Mouse (Mus musculus): ENCODE results near the gene Slc25a30.
A peak's percentile ranks its signal among the peaks of the same experiment; 100 is the strongest.
"Not testable (repeated sequence)": the region's sequence is repeated elsewhere in the genome, so short reads cannot be mapped to it uniquely, and the experiment has no call there.

Slc25a30 gene

DNA sequence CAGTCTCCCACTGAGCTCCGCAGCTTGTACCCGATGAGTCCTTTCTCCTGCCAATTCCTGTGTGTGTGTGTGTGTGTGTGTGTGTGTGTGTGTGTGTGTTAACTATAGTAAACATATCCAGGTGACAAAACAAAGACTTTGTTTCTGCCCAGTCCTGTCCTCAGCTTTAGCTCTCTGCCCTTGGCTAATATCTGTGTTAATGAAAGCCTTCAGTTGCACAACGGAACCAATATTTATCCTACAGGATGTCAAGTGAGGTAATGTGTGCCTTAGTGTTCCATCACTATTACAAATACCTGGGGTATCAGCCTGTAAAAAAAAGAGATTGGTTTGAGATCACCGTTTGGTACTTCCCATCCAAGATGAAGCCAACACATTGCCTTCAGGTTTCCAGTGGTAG, 6.3 kb upstream of the Slc25a30 start:
- DNase-seq (ENCODE audit: extremely low spot score, low spot score), result no peak

DNA sequence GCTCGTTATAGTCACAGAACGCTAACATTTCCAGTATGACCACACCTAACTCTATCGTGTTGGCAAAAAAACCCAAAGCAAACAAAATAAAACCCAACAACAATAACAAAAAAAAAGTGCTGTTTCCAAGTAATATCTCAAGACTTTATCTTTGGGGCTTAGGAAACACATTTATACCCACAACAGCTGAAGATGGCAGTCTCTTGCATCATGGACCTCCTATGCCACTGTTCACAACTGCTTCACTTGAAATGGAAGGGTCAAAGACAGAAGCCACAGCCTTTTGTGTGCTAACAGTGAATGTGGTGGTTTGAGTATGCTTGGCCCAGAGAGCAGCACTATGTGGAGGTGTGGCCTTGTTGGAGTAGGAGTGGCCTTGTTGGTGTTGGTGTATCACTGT, 4.5 kb upstream of the Slc25a30 start:
- DNase-seq (ENCODE audit: extremely low spot score, low spot score), result no peak

DNA sequence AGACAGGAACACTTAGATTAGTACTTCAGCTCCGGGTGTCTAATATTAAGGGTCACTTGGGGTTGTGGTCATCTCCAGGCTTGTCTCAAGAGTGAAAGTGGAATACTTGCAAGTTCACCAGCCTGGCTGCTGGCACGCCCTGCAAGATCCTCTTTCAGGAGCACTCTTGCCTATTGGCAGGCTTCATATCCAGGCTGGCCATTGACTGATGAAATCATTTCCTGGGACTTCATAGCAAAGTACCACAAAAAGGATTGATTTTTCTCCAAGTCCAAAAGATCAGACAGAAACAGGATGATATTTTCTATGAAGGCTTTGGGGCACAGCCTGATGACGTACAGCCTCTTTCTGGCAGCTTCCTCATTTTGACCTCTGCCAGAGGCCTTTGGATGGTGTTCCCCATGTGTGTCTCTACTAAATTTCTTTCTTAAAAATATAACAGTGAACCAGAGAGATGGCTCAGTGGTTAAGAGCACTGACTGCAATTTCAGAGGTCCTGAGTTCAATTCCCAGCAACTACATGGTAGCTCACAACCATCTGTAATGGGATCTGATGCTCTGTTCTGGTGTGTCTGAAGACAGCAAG, 3.7 kb upstream of the Slc25a30 start:
- no peak for DNase-seq (ENCODE audit: extremely low spot score, low spot score)

DNA sequence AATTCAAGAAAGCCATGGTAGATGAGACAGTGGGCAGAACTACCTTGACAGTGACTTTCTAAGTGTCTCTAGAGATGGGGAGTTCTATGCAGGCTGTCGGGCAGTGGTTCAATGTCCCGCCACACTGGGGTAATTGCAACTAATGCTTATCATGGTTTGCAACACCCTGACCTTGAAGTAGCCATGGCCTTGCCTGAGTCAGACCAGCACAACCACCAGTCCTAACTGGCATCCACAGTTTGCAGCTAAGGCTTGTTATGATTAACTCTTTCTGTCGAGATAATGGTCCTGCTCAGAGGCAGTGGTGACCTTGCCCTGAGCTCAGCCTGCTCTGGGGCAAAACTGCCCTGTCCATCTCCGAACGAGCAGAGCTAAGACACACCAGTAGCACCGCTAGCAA, 2.5 kb upstream of the Slc25a30 start:
- no peak for DNase-seq (ENCODE audit: extremely low spot score, low spot score)

DNA sequence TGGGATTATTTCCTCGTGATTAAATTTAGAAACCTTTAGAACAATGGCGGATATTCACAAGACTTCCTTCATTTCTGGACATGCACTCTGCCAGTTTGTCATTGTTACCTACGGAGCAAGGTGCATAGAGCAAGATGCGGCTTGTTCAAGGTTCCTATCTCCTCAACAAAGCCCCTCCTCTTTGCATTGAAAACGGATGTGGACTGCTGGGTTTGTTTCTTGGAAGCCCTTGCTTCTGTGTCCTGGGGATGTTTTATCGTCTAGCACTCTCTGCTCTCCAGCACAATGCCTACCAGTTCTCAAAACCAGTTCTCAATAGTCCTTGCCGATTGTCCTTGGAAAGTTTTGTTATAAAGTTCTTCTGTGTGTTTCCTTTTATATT, 948 bp upstream of the Slc25a30 start:
- no peak for DNase-seq (ENCODE audit: extremely low spot score, low spot score)

DNA sequence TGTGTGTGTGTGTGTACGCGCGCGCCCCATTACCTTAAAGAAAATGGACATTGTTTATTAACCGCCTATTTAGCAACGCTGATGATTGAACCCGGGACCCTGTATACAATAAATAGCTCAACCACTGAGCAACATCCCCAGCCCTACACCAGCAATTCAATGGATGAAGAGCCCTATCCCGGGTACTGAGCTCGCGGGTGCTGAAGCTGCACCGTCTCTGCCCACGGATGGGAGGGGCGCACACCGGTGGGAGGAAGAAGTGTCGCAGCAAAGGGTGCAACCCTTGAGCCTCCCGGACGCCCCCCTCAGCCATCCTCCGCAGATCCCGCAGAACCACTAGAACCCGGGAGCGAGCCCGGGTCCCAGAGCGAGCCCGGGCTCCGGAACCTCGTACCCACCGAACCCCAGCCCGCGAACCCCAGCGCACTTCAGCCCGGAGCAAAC, 391 bp downstream of the Slc25a30 start:
- DNase-seq (ENCODE audit: extremely low spot score, low spot score), result no peak

DNA sequence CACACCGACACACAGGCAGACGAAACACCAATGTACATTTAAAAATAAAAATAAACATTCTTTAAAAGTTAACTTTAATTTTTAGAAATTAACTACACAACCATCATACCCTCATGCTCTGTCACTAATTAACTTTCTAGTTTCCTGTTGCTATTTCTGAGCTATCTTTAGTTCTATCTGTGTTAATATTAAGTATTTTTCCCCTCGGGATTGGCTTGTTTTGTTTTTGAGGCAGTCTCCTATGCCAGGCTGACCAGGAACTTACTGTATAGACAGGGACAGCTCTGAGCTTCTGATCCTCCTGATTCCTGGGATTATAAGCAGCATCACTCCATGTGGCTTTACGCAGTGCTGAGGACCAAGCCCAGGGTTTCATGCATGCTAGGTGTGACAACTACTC, 6.9 kb downstream of the Slc25a30 start:
- no peak for DNase-seq (ENCODE audit: extremely low spot score, low spot score)

DNA sequence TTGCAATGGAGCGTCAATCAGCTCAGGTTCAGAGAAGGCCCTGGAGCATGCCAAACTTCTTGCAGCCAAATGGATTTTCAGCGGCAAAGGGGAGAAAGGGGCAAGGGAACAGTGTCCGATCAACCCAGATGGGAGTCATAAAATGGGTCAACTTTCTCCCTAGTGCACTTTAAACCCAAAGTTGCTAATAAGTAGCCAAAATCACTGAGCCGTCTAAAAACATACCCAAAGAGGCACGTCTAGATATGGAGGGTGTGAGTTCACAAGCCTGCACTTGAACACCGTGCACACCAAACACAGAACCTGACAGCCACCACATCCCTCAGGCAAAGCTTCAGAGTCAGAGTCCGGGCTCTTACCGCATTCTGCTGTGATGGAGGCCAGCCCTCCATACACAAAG, 10.2 kb downstream of the Slc25a30 start:
- DNase-seq (ENCODE audit: extremely low spot score, low spot score), result no peak

DNA sequence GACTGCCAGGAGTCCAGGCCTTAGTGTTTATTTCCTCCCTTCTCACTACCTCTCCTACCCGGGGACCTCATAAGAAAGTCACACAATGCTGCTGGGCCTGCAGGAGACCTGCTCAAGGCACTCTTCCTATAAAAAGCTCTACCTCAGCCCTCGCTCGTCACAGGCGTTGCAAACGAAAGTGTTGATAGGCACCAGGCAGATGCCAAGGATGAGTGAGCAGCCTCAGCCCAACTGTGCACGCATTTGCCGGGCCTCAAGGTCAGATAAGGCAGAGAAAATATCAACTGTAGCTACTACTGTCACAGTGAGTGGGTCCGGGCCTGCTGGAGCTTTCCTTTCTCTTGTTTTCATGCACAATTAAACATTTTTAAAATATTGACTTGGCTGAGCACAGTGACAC, 13.4 kb downstream of the Slc25a30 start:
- DNase-seq (ENCODE audit: extremely low spot score, low spot score), result no peak

DNA sequence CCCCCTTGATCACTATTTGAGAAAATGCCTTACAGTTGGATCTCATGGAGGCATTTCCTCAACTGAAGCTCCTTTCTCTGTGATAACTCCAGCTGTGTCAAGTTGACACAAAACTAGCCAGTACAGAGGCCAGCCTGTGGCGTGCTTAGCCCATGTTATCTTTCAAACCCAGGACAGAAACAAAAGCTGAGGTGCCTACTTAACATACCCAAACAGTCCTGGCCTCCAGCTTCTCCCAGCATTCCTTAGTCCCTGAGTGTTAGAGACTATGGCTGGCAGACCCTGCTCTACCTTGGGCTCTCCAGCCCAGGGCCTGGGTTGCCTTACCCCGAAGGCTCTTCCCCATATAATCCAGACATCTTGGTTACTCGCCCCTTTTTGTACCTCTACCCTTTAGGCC, 14.4 kb downstream of the Slc25a30 start:
- DNase-seq (ENCODE audit: extremely low spot score, low spot score), result not testable (repeated sequence)

DNA sequence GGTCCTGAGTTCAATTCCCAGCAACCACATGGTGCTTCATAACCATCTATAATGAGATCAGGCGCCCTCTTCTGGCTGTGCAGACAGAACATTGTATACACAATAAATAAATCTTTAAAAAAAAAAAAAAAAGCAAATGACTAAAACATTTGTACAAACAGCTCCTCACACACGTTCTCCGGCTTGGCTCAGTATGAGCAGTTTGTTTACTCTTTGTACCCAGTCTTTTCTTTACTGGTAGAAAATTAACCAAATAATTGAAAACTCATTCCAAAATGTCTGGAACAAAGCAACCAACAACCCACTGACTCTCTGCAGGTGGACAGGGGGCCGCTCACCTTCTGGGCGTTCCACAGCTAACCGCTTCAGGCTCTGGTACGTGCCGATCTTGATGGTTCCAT, 15.7 kb downstream of the Slc25a30 start:
- no peak for DNase-seq (ENCODE audit: extremely low spot score, low spot score)

DNA sequence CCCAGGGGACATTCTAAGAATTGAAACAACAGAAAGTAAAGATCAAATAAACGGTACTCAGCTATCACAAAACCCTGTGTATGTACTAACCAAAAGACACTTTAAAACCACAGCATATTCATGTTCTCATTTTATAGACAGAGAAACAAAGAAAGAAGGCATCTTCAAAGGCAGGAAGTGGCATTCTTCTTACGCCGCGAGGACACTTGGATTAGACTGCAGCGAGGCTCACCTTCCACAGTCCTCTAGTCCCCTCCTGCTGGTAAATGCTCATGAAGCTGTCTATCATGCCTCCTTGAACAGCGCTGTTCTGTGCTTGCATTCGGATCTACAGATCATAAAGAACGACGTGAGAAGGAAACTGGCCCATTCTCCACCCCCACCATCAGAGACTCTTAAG, 17.5 kb downstream of the Slc25a30 start:
- no peak for DNase-seq (ENCODE audit: extremely low spot score, low spot score)

DNA sequence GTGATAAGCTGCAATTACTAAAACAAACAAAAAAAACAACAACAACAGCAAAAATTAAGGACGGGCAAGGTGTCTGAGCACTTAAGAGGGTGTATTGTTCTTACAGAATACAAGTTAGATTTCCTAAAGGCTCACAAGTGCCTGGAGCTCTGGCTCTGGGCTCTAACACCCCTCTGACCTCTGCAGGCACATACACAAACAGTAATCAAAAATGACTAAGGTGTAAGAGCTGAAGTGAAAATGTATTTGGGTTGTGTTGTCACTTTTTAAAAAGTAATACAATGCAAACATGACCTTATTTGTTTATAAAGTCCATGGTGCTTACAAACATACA, 18.6 kb downstream of the Slc25a30 start:
- no peak for DNase-seq (ENCODE audit: extremely low spot score, low spot score)

DNA sequence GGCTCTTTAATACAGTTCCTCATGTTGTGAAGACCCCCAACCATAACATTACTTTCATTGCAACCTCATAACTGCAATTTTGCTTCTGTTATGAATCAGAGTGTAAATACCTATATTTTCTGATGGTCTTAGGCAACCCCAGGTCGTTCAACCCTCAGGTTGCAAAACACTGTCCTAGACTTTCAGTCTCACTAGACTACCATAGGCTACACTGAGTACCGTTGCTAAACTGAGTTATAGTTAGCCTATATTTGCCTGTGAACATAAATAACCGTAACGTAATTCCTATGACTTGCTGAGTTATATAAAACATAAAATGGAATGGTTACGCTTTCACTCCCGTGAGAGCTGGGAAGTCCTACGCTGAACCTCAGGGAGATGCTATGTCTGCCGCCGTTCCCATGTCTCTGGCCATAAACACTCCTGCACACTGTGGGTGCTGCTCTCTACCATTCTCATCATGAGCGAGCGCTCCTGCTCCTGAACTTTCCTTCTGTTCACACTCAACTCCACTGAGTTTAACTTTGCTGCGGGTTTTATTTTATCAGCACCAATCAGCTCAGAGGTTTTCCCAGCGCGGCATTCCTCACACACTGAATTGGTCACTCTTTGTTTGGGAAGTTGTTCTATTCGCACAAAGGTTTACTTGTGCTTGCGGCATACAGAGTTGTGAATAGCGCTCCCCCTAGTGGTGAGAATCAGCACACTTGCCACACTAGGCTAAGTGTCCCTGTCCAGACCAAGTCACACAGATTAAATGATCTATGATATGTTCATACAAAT, 19.2 kb downstream of the Slc25a30 start:
- DNase-seq (ENCODE audit: extremely low spot score, low spot score), result peak; percentile 71

DNA sequence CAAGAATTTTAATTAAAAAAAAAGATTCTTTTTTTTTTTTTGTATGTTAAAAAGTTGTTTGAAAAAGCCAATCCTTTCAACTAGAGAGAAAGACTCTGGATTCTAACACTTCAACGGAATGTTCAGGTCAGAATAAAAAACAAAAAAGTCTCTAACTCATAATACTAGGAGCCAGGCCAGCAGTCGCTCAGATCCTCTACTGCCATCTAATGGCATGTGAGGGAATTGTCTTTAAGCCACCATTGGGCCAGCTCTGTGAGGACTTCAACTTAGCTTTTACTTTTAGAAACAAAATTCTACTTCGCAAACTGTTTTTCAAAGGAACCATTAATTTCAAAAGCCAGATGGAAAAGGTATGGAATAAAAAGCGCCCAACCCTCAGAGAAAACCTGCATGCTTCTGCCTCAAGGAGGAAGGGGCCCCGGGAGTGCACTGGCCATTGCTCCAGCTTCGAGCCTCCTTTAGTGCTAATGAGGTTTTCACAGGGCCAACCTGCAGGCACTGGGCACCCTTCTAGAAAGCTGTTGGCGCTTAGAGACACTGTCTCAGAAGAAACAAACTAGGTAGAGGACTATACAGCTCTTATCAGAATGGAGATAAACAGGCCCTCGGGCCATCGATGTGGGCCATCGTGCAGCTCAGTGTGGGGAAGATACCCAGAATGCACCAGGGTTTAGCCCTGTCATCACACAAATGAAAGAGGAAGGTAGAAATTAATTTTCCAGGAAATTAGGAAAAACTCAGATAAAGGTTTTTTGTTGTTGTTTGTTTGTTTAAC, 25.6 kb downstream of the Slc25a30 start:
- no peak for DNase-seq (ENCODE audit: extremely low spot score, low spot score)

DNA sequence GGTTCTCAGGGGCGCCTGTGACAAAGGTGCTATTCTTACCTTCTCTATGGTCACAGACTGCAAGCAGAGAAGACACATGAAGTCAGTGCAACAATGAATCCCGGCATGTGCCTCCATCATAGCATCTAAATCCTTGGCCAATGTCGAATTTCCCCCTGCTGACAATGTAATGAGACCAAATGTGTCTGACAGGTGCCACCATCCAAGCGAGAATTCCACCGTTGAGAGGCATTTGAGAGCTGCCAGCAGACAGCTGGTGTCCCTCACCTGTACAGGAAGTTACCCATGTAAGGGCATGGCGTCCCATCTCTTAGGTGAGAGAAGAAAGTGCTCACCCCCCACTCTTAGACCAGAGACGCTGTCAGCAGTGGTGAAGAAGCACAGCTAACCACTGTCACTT, 28.4 kb downstream of the Slc25a30 start:
- DNase-seq (ENCODE audit: extremely low spot score, low spot score), result no peak

DNA sequence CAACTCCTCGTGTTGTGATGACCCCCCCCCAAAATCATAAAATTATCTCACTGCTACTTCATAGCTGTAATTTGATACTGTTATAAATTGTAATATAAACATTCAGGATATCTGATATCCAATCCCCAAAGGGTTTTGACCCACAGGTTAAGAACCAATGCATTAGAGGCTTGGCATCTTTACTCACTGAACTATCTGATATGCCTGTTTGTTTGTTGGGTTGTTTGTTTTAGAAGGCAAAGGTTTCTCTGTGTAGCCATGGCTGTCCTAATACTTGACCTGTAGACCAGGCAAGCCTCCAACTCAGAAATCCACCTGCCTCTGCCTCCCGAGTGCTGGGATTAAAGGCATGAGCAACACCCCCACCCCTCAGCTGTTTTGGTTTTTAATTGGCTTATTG, 29.0 kb downstream of the Slc25a30 start:
- no peak for DNase-seq (ENCODE audit: extremely low spot score, low spot score)

DNA sequence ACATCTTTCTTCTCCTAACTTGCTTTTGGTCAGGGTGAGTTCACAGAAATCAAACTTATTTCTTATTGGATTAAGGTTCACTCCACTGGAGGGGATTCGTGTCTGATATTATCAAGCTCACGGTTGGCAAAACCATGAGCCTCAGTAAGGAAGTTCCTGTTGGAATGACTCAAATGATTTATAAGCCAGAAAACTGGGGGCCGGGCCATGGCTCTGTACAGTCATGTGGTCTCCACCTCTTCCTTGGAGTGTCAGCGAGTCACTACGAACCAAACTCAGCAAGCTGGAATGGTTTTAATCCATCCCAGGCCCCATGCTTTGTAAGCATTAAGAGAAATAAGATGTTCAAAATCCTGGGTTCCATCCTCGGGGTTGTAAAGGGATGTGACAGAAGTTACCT, 29.9 kb downstream of the Slc25a30 start:
- no peak for DNase-seq (ENCODE audit: extremely low spot score, low spot score)

DNA sequence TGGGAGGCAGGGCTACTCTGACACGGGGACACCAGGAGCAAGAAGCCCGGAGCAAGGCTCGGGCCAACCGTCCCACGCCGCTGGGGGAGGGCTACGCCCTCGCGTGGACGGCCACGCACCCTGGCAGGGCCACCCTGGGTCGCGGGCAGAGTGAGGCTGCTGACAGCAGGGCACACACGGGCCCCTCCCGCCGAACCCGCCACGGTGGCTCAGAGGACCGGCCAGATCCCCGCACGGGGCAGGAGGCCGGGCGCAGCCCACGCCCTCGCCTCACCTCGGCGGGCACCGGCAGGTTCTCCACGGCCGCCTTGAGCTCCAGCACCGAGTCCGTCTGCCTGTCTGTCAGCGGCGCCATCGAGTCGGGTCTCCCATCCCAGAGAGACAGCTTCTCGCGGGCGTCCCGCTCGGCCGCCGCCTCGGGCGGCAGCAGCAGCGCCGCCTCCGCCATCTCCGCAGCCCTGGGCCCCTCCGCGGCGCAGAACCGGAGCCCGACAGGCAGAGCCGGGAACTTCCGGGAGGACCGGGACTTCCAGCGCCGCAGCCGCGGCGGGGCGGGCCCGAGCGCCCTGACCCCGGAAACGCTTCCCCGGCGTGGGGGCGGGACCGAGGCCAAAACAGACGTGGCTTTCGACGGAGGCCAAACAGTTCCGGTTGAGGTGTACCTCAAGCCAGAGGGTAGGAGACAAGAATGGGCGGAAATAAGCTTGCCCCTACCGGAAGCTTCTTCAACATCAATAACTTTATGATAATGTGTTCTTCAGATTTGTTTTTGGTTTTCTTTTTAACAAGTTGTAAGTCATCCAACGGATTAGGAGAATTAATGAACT, 32.6 kb downstream of the Slc25a30 start, which contains the start of gene Cog3:
Gene Cog3, minus strand, starts transcription at position 527 of the 827 bp plus-strand sequence.
- DNase-seq (ENCODE audit: extremely low spot score, low spot score), result peak; percentile 95

DNA sequence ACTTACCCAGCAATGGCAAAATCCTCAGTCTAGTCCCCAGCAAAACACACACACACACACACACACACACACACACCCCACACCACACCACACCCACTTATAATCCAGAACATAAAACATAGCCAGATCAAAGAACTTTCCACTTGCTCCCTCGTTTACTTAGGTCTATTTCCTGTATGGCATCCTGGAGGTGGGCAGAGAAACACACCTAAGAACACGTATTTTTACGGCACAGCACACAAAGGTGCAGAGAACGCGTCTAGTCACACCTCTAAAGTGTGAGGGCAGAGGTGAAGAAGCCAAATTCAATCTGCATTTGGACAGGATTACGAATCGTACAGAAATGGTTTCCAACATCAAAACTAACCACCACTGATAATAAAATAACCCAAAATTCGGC, 33.6 kb downstream of the Slc25a30 start:
- no peak for DNase-seq (ENCODE audit: extremely low spot score, low spot score)

DNA sequence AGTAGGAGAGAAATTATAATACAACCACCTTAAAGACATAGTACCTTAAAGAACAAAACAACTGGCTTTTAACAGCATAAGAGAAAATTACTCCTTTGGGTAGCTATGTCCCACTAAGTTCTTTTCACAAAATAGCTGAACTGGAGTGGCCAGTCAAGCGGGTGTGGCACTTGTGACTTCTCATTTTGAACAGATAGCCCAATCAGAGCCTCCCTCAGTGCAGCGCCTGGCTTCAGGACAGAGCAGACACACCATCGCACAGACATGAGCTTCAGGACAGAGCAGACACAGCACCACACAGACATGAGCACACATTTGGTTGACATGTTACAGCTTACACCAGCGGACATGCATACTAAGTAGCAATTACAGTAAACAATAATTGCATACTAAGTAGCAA, 35.8 kb downstream of the Slc25a30 start:
- DNase-seq (ENCODE audit: extremely low spot score, low spot score), result no peak

DNA sequence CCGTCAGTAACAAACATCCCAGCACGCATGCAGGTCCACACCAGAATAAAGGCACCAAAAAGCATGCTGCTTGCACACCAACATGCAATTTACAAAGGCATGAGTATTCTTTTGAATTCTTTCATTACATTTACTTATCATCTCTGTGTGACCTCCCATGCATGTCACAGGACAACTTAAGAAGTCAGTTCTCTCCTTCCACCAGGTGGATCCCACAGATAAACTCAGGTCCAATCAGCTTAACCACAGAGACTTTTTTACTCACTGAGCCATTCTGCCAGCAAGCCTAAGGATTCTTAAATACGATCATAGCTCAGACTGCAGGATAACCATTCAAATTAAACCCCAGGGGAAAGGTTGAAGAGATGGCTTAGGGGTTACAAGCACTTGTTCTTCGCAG, 37.7 kb downstream of the Slc25a30 start:
- DNase-seq (ENCODE audit: extremely low spot score, low spot score), result no peak
